Mouse (Mus musculus): ENCODE data around the gene Psmb3. TPM values are rescaled to one million over a fixed set of nuclear protein-coding genes. Genes with fewer than 3 reads are reported as not detected.

Psmb3 gene
- polyA plus RNA-seq, 1 experiment from 2014 or later = 374 TPM

DNA sequence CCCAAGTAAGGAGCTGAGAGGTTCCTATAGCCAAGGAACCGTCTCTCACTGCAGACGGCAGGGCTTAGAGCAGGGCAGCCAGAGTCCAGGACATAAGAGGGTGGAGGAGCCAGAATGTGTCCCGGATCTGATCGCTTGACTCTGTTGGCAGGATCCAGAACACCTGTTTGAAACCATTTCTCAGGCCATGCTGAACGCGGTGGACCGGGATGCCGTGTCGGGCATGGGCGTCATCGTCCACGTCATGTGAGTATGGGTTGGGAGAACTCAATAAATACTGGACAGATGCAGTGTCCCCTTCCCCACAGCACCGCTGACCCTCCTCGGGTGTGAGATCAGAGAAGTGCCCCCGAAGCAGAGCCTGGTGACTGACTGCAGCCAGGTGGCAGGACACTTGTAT is 9.1 kb downstream of the Psmb3 start:
- WGBS = 93% methylated on average over 15 of the region's 15 CpGs
- H3K4me3 ChIP-seq = no peak overlapping the region
- no peak for ATAC-seq (ENCODE audit: insufficient number of reproducible peaks, low FRiP score)
- H3K9ac ChIP-seq = no peak overlapping the region
- H3K9me3 ChIP-seq (replicated peaks) = no peaks in the 10 kb centered on the region
- H3K27ac ChIP-seq (ENCODE audit: poor library complexity, severe bottlenecking) = no peak overlapping the region
- peaks cover 25% of the 10 kb centered on the region; the same call in 1 of the 2 replicates for H3K4me1 ChIP-seq (replicated peaks)
- H3K4me2 ChIP-seq = no peak overlapping the region
- no peaks in the 10 kb centered on the region for H3K27me3 ChIP-seq (replicated peaks)
- peaks cover 69% of the 10 kb centered on the region for H3K36me3 ChIP-seq

DNA sequence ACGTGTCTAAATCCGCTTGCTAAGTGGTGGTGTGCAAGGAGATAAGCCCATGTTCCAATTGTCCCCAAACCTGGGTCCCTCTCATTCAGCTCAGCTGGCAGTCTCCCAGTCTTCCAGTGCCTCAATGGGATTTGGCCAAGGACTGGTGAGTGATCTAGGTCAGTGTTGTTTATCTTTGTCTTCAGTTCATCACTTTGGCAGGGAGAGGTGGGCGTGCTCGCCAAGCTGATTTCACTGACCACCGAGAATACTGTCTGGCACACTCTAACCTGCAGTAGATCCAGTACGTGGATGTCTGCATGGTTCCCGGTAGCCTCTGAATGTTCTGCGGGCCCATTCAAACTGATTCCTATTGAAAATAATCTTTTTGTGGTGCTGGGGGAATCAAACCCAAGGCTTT is 10.7 kb downstream of the Psmb3 start:
- Histone ChIP-seq H3K9ac (no peak overlapping the region), H3K4me3 (no peak overlapping the region), H3K27me3 (replicated peaks) (no peaks in the 10 kb centered on the region), H3K36me3 (peaks cover 68% of the 10 kb centered on the region), H3K27ac (ENCODE audit: poor library complexity, severe bottlenecking) (no peak overlapping the region), H3K9me3 (replicated peaks) (no peaks in the 10 kb centered on the region), H3K4me2 (no peak overlapping the region), H3K4me1 (replicated peaks) (peaks cover 25% of the 10 kb centered on the region; the same call in 1 of the 2 replicates)
- ATAC-seq (ENCODE audit: insufficient number of reproducible peaks, low FRiP score) = no peak
- 77% methylated on average over 8 of the region's 8 CpGs for WGBS

DNA sequence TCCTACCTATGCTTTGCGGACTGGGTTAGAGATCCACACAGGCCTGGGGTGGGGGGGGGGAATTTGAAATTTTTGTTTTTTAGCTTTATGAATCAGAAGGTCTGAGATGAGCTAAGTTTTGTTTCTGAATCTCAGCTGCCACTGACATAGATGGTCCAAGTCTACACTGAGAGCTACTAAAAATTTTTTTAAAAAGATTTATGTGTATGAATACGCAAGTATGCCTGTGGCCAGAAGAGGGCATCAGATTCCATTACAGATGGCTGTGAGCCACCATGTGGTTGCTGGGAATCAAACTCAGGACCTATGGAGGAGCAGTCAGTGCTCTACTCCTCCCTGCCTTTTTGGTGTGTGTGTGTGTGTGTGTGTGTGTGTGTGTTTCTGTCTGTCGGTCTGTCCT is 11.2 kb downstream of the Psmb3 start:
- no peak overlapping the region for H3K4me2 ChIP-seq
- H3K4me3 ChIP-seq = no peak overlapping the region
- no peaks in the 10 kb centered on the region for H3K27me3 ChIP-seq (replicated peaks)
- no peaks in the 10 kb centered on the region for H3K9me3 ChIP-seq (replicated peaks)
- whole genome bisulfite sequencing = 98% methylated on average over 3 of the region's 3 CpGs
- ATAC-seq (ENCODE audit: insufficient number of reproducible peaks, low FRiP score) = no peak
- peaks cover 25% of the 10 kb centered on the region; the same call in 1 of the 2 replicates for H3K4me1 ChIP-seq (replicated peaks)
- H3K36me3 ChIP-seq = peaks cover 69% of the 10 kb centered on the region
- H3K27ac ChIP-seq (ENCODE audit: poor library complexity, severe bottlenecking) = no peak overlapping the region
- H3K9ac ChIP-seq = no peak overlapping the region

DNA sequence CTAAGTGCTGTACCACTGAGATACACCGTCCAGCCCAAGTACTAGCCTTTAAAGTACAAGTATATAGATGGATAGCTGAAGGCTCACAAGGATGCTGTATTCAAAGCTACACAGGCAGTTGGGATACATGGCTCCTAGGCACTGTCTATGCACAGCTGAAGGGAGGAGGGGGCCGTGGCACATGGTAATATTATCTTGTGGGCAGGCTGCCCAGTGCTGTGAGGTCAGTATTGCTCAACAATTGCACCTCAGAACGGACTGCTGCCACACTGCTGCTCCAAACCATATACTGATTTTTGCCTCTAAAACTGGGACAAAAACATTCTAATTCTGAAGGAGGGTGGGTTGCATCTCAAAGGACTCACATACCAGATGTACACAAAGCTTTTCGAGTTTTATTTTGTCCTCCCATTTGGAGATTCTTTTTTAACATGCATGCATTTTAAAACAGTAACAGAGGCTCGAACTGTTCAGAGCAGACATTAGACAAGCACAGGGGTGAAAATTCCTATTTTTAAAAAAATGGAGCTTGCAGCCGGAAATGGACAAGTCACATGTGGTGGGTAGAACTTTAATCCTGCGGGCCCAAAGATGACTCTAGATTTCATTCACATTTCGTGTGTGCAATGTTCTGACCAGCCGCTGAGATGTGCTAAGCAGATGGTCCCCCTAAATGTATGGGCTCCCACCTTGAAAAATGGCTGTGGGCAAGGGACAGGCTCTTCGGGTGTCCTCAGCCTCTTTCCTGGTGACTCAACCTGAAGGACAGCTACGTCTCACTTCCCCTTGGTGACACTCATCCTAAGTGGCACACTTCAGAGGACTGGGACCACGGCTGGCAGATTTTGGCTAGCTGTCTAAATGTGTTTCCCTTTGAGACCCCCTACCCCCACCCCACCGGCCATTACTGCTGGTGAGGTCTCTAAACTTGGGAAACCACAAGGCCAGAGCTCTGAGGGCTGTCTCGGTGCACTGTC is 11.9 kb downstream of the Psmb3 start:
- Histone ChIP-seq H3K9ac (no peak overlapping the region), H3K27me3 (replicated peaks) (no peaks in the 10 kb centered on the region), H3K4me1 (replicated peaks) (peaks cover 25% of the 10 kb centered on the region; the same call in 1 of the 2 replicates), H3K4me3 (no peak overlapping the region), H3K4me2 (no peak overlapping the region), H3K36me3 (peaks cover 75% of the 10 kb centered on the region), H3K27ac (ENCODE audit: poor library complexity, severe bottlenecking) (no peak overlapping the region), H3K9me3 (replicated peaks) (no peaks in the 10 kb centered on the region)
- 73% methylated on average over 14 of the region's 14 CpGs for WGBS
- no peak for ATAC-seq (ENCODE audit: insufficient number of reproducible peaks, low FRiP score)

DNA sequence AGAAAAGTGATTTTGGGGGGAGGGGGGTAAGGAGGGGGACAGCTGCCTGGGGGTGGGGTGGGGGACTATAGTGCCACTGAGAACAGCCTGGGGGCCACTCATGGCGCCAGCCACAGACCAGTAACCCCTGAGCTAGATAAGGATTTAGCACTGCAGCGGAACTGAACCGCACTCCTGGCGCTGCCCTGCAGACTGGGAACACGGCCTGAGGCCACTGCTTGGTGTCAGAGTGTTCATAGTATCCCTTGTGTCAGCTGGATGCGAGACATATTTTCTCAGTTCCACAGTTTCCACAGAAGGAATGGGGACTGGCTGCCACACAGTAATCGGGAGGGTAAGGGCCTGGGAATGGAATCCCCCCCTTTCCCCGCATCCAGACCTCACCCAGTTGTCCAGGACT is 12.8 kb downstream of the Psmb3 start:
- peaks cover 82% of the 10 kb centered on the region for H3K36me3 ChIP-seq
- H3K4me1 ChIP-seq (replicated peaks) = peaks cover 25% of the 10 kb centered on the region; the same call in 1 of the 2 replicates
- no peak overlapping the region for H3K4me3 ChIP-seq
- H3K9me3 ChIP-seq (replicated peaks) = 0 out of 2 replicates have a peak, but pooled peaks cover under 1% of the 10 kb centered on the region
- H3K27ac ChIP-seq (ENCODE audit: poor library complexity, severe bottlenecking) = no peak overlapping the region
- no peak overlapping the region for H3K4me2 ChIP-seq
- H3K27me3 ChIP-seq (replicated peaks) = no peaks in the 10 kb centered on the region
- ATAC-seq (ENCODE audit: insufficient number of reproducible peaks, low FRiP score) = no peak
- no peak overlapping the region for H3K9ac ChIP-seq
- WGBS = 74% methylated on average over 8 of the region's 8 CpGs

DNA sequence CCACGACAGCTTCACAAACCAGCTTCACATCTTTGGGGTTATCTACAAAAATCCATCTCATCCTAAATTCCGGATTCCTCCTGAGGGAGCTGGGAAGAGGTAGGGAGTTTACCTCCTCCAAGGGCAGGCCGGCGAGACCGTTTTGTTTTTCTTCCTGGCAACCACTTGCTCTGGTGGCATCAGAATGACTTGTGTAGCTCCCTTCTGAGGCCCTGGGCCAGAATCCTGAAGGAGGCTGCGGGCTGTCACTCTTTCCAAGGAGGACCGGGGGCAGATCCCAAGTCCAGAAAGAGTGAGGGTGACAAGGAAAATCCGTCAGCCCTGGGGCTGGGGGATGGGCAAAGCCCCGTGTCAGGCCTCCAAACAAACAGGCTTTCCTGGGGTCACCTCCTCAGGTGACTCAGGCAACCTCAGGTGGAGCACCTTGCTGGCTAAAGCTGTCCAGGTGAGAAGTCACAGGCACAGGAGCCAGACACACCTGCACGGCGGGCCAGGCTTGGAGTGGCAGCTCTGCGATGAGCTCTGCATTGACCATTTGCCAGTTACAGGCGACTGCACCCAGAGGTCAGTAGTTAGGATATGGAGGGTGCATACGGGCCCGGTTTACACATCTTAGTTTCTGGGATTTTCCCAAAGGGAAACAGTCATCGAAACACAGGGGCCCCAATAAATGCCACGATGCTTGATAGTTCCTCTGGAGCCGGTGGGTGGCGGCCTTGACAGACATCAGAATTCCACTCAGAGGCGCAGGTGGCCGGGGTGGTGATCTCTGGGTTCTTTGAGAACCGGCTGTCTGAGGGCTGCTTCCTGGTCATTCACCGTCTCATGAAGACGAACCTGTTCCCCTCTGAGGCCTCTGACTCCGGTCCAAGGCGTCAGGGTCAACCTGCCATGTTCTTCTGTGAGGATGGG is 14.4 kb downstream of the Psmb3 start:
- WGBS = 87% methylated on average over 26 of the region's 26 CpGs
- no peak overlapping the region for H3K9ac ChIP-seq

DNA sequence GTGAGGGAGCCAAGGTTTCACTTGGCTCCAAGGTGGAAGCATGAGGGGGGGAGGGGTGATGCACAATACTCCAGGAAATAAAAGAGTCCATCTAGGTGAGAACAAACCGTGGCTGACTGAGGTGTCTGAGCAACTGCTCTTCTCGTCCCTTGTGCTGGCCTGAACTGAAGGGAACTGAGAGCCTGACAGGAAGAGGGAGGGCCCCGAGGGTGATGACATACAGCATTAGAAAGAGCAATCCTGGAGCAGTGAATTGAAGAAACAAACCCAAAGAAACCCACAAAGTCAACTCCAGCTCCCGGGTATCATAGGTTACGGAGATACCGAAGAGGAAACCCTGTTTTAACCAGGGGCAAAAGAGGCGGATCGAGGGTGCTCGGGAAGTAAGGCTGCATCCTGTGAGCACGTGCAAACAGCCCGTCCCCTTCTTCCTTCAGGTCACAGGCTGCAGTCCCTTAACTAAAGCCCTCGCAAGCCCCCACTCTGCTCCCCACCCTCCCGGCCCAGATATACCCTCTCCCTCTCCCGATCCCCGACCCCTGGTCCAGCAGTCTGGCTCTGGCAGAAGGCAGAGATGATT is 15.2 kb downstream of the Psmb3 start:
- WGBS = 65% methylated on average over 15 of the region's 15 CpGs

More for the DNA sequence above, 14.4 kb downstream of the Psmb3 start:
- Histone ChIP-seq H3K27me3 (replicated peaks) (no peaks in the 10 kb centered on the region), H3K27ac (ENCODE audit: poor library complexity, severe bottlenecking) (no peak overlapping the region), H3K4me1 (replicated peaks) (peaks cover 25% of the 10 kb centered on the region; the same call in 1 of the 2 replicates), H3K4me3 (no peak overlapping the region), H3K36me3 (peaks cover 82% of the 10 kb centered on the region), H3K9me3 (replicated peaks) (peaks cover 13% of the 10 kb centered on the region), H3K4me2 (no peak overlapping the region)
- ATAC-seq (ENCODE audit: insufficient number of reproducible peaks, low FRiP score) = no peak

DNA sequence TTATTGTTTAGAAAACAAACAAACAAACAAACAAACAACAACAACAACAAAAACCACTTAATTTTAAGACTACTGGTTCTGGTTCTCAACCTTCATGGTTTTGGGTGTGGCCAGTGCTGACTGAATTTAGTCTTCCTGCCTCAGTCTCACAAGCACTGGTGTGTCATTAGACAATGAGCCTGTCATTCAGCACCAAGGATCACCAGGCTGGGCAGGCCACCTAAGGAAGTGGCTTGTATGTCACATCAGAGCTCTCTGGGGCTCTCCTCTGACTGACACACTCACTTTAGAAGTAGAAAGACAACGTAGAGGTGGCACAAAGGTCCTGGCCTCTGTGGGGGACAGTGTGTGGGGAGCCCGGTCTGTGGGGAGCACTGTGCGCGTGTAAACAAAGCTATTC is 15.8 kb downstream of the Psmb3 start:
- peaks cover 13% of the 10 kb centered on the region for H3K9me3 ChIP-seq (replicated peaks)
- no peak overlapping the region for H3K9ac ChIP-seq
- H3K27me3 ChIP-seq (replicated peaks) = no peaks in the 10 kb centered on the region
- 76% methylated on average over 4 of the region's 4 CpGs for WGBS
- no peak overlapping the region for H3K4me3 ChIP-seq
- no peak overlapping the region for H3K27ac ChIP-seq (ENCODE audit: poor library complexity, severe bottlenecking)
- ATAC-seq (ENCODE audit: insufficient number of reproducible peaks, low FRiP score) = no peak
- no peak overlapping the region for H3K4me2 ChIP-seq
- peaks cover 80% of the 10 kb centered on the region for H3K36me3 ChIP-seq
- peaks cover 20% of the 10 kb centered on the region; the same call in 1 of the 2 replicates for H3K4me1 ChIP-seq (replicated peaks)

More for the DNA sequence above, 15.2 kb downstream of the Psmb3 start:
- Histone ChIP-seq H3K27ac (ENCODE audit: poor library complexity, severe bottlenecking) (no peak overlapping the region), H3K9ac (no peak overlapping the region), H3K9me3 (replicated peaks) (peaks cover 13% of the 10 kb centered on the region), H3K4me1 (replicated peaks) (peaks cover 25% of the 10 kb centered on the region; the same call in 1 of the 2 replicates), H3K4me2 (no peak overlapping the region), H3K4me3 (no peak overlapping the region), H3K36me3 (peaks cover 81% of the 10 kb centered on the region), H3K27me3 (replicated peaks) (no peaks in the 10 kb centered on the region)
- no peak for ATAC-seq (ENCODE audit: insufficient number of reproducible peaks, low FRiP score)

DNA sequence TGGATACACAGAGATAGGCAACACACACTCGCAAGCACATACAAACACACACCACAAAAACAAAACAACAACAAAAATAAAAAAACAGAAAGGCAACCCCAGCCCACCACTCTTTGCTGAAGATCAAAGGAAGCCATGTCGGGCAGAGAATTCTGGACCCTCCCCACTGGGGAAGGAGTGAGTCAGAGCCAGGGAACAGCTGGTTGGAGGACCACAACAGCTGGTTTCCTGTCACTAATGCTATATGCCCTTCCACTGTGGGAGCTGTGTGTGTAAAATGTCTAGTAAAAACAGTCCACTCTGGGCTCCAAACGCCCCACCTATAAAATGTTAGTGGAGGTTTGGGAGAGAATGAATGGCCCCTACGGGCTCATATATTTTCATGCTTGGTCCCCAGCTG is 18.1 kb downstream of the Psmb3 start:
- Histone ChIP-seq H3K9me3 (replicated peaks) (peaks cover 13% of the 10 kb centered on the region), H3K4me3 (no peak overlapping the region), H3K4me2 (no peak overlapping the region), H3K36me3 (peaks cover 90% of the 10 kb centered on the region), H3K9ac (no peak overlapping the region), H3K27ac (ENCODE audit: poor library complexity, severe bottlenecking) (no peak overlapping the region), H3K4me1 (replicated peaks) (peaks cover 1% of the 10 kb centered on the region; the same call in 1 of the 2 replicates), H3K27me3 (replicated peaks) (no peaks in the 10 kb centered on the region)
- ATAC-seq (ENCODE audit: insufficient number of reproducible peaks, low FRiP score) = no peak
- WGBS = 87% methylated on average over 4 of the region's 4 CpGs

DNA sequence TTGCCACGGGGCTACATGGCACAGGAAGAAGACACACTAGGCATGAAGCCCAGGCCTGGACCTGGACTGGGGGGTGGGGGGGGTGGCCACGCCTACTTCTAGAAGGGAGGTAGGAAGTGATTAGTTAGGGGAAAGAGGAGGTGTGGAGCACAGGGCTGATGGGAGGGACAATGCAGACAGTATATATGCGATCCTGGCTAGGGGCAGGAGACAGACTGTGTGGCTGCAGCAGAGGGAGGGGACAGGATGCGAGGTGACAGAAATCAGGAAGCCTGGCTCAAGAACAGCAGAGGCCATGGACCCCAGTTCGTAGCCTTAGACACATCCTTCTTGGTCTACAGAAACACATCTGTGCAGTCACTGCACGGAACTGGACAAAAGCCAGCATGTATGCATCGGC is 20.5 kb downstream of the Psmb3 start:
- peak; percentile 78 for ATAC-seq (ENCODE audit: insufficient number of reproducible peaks, low FRiP score)
- H3K4me1 ChIP-seq (replicated peaks) = peaks cover 6% of the 10 kb centered on the region
- H3K27me3 ChIP-seq (replicated peaks) = no peaks in the 10 kb centered on the region
- 75% methylated on average over 7 of the region's 7 CpGs for WGBS
- H3K4me3 ChIP-seq = no peak overlapping the region
- H3K9ac ChIP-seq = no peak overlapping the region
- no peak overlapping the region for H3K4me2 ChIP-seq
- no peak overlapping the region for H3K27ac ChIP-seq (ENCODE audit: poor library complexity, severe bottlenecking)
- peaks cover 13% of the 10 kb centered on the region for H3K9me3 ChIP-seq (replicated peaks)
- peaks cover 92% of the 10 kb centered on the region for H3K36me3 ChIP-seq
